Mouse (Mus musculus) bone marrow, adult 2 months (tissue): ENCODE data around the gene Clp1. TPM values are rescaled to one million over a fixed set of nuclear protein-coding genes. Genes with fewer than 3 reads are reported as not detected.
"Not testable (repeated sequence)": the region's sequence is repeated elsewhere in the genome, so short reads cannot be mapped to it uniquely, and the experiment has no call there.

Experiments
- H3K27ac ChIP-seq: fragments of 200-500 bp; 2 replicates; pipeline ENCODE4 v1.5.1; 2012; ENCODE audit warnings: low read depth, mild to moderate bottlenecking, control low read depth, inconsistent platforms, low read length; ENCODE audit not compliant: control insufficient read depth, poor library complexity, insufficient read depth
- H3K4me1 ChIP-seq: fragments of 200-500 bp; 2 replicates; pipeline ENCODE4 v1.6.1; 2011; ENCODE audit warnings: low read length; ENCODE audit not compliant: control insufficient read depth, insufficient read depth
- H3K4me3 ChIP-seq: fragments of 200-500 bp; replicated peaks from 2 replicates; pipeline ENCODE3; 2011; ENCODE audit warnings: mild to moderate bottlenecking, low read depth, low read length, control low read depth; ENCODE audit not compliant: control insufficient read depth
- CTCF ChIP-seq: fragments of 200-500 bp; IDR thresholded peaks from 2 replicates; pipeline ENCODE4 v1.5.1; 2011; ENCODE audit warnings: low read length, control low read depth; ENCODE audit not compliant: control insufficient read depth, insufficient read depth
- POLR2A ChIP-seq: fragments of 200-500 bp; IDR thresholded peaks from 2 replicates; pipeline ENCODE4 v1.6.1; 2011; ENCODE audit warnings: low read depth, mild to moderate bottlenecking, control low read depth, low read length, borderline replicate concordance; ENCODE audit not compliant: control insufficient read depth
- WGBS: fragments of 180-500 bp; shearing (Covaris S2); methylation state at CpG from one replicate; pipeline ENCODE4 v1.1.7; 2018; 5-methylcytosine and 5-hydroxymethylcytosine counted together
- polyA plus RNA-seq: library from polyadenylated mRNA; stranded (reverse); fragments of >200 nt; gene quantifications from 2 replicates; pipeline ENCODE4 v1.2.4, GENCODE M21; 2011; ENCODE audit warnings: low replicate concordance; ENCODE audit not compliant: missing spikeins, insufficient read depth, insufficient read length

The Clp1 gene
- polyA plus RNA-seq, 1 experiment, result 25.1 TPM

DNA sequence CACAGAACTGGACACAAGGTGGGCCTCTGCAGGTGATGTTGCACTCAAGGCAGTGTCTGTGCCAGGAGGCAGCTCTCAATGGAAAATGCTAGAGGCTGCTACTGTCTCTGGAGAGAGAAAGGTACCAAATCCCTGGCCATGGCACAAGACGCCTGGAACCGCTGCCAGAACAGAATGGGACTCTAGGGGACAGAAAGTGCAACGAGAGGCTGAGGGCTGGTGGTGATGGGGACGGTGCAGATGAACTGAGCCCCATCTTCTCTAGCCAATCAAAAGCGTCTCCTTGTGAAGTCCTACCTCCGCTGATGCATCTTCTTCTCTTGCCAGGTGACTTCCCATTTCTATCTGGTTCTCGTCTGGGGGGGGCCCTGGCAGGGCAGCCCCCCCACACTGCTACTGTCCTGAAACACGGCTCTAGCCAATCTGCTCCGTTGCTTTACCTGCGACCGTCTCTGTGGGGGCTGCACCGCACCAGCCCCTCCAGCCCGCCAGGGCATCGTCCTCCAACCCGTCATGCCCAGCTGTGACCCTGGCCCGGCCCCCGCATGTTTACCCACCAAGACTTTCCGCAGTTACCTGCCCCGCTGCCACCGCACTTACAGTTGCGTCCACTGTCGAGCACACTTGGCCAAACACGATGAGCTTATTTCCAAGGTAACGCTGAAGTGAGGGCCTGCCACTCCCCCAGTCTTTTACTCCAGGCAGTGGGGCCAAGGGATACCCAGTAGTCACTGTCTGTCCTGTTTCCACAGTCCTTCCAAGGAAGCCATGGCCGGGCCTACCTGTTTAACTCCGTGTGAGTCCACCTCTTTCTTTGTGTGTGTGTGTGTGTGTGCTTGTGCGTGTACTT, 9.4 kb upstream of the Clp1 start:
- Histone ChIP-seq H3K4me3 (peak overlapping the region; percentile 57), H3K27ac (peak overlapping the region; percentile 75), H3K4me1 (peaks cover 2% of the 10 kb centered on the region; the same call in 1 of the 2 replicates)
- TF ChIP-seq POLR2A, result no peak
- TF ChIP-seq CTCF, result no peak
- WGBS, result 16% methylated on average over 27 of the region's 27 CpGs

- no peak for TF ChIP-seq CTCF
- peak; percentile 77 for TF ChIP-seq POLR2A
- peak overlapping the region; percentile 88 for H3K27ac ChIP-seq
- WGBS, result 14% methylated on average over 7 of the region's 7 CpGs
- peak overlapping the region; percentile 82 for H3K4me3 ChIP-seq
- H3K4me1 ChIP-seq, result peaks cover 2% of the 10 kb centered on the region; the same call in 1 of the 2 replicates
Observed at GRCm38 (mm10) chr2:84735346-84735920, 8.3 kb upstream of the Clp1 start.

DNA sequence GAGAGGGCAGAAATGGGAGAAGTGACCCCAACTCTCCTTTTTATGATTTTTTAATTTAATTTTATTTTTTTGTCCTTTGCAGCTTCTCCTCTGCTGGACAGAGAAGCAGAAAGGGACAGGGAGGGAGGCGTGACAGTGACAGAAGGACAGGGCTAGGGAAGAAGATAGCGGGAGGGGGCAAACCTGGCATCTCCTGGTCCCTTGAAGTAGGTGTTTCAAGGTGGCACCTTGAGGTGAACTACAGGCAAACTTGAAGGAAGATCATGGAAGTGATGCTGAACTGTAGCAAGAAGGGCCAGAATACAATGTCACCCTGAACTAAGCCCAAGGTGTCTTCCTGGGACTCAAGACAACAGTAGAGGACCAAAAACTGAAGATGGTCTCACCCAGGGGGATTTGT, 7.8 kb upstream of the Clp1 start:
- Histone ChIP-seq H3K4me1 (peaks cover 2% of the 10 kb centered on the region; the same call in 1 of the 2 replicates), H3K4me3 (peak overlapping the region; percentile 82), H3K27ac (peak overlapping the region; percentile 88)
- 18% methylated on average over 2 of the region's 2 CpGs for WGBS
- no peak for TF ChIP-seq CTCF
- no peak for TF ChIP-seq POLR2A

DNA sequence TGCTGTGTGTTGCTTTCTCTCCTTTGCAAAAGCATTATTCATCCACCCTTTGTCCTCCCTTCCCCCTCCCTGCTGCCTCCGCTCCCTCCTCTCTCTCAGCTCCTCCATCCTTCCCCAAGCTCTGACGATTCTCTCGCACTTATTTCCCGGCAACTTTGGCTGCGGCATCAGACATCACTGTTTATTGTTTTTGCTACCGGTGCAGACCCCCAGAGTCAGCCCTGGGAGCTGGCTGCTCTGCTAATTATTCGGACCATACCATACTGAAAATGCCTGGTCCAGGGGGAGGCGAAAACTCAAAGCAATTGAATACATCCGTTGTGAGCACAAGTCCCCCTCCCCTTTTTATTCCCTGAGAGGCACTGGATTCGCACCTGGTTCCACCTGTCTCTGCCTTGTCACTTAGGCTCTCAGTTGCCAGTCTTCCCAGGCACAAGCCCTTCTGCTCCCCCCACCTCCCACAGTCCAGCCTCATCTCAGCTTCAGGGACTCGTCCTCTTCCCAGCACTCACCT, 7.3 kb upstream of the Clp1 start:
- TF ChIP-seq POLR2A (no peak), CTCF (no peak)
- Histone ChIP-seq H3K4me1 (peaks cover 2% of the 10 kb centered on the region; the same call in 1 of the 2 replicates), H3K27ac (peak overlapping the region; percentile 72), H3K4me3 (peak overlapping the region; percentile 82)
- 4% methylated on average over 11 of the region's 11 CpGs for WGBS

GRCm38 (mm10) chr2:84733579-84734300, 6.6 kb upstream of the Clp1 start, which contains the start of gene Ypel4:
Gene Ypel4, plus strand, starts transcription at chr2:84734058.
- Histone ChIP-seq H3K4me1 (peaks cover 2% of the 10 kb centered on the region; the same call in 1 of the 2 replicates), H3K27ac (peak within 1 kb of the TSS; percentile 88)
- WGBS, result 4% methylated on average over 8 of the region's 8 CpGs

GRCm38 (mm10) chr2:84732394-84732793, 5.2 kb upstream of the Clp1 start:
- WGBS, result 78% methylated on average over 1 of the region's 1 CpGs
- TF ChIP-seq CTCF, result no peak
- TF ChIP-seq POLR2A, result no peak
- no peak overlapping the region for H3K4me3 ChIP-seq
- H3K27ac ChIP-seq, result no peak overlapping the region
- H3K4me1 ChIP-seq, result no peaks in the 10 kb centered on the region

More at GRCm38 (mm10) chr2:84733579-84734300, 6.6 kb upstream of the Clp1 start, which contains the start of gene Ypel4:
- peak; percentile 59; the same call in 1 of the 2 replicates for TF ChIP-seq POLR2A
- TF ChIP-seq CTCF, result 0 out of 2 replicates have a peak, but pooled peaks have one; percentile 10
- H3K4me3 ChIP-seq, result peak within 1 kb of the TSS; percentile 82

- WGBS, result 83% methylated on average over 3 of the region's 3 CpGs
- H3K27ac ChIP-seq, result no peak overlapping the region
- no peaks in the 10 kb centered on the region for H3K4me1 ChIP-seq
- TF ChIP-seq CTCF (no peak), POLR2A (no peak)
- H3K4me3 ChIP-seq, result no peak overlapping the region
Observed at GRCm38 (mm10) chr2:84731206-84731605, 4.1 kb upstream of the Clp1 start.

DNA sequence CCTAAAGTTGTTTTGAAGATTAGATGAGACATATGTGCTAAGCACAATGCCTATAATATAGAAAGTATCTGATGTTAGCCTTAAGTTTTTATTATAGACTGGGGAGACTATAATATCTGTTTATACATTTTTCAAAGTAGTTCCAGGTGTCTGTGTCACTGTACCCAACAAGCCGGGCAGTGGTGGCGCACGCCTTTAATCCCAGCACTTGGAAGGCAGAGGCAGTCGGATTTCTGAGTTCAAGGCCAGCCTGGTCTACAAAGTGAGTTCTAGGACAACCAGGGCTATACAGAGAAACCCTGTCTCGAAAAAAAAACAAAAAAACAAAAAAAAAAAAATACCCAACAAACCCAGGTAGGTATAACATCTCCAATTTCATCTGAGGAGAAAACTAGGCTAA, 1.0 kb upstream of the Clp1 start:
- H3K4me3 ChIP-seq, H3K27ac ChIP-seq, H3K4me1 ChIP-seq: not testable (repeated sequence)
- WGBS, result 80% methylated on average over 5 of the region's 5 CpGs

DNA sequence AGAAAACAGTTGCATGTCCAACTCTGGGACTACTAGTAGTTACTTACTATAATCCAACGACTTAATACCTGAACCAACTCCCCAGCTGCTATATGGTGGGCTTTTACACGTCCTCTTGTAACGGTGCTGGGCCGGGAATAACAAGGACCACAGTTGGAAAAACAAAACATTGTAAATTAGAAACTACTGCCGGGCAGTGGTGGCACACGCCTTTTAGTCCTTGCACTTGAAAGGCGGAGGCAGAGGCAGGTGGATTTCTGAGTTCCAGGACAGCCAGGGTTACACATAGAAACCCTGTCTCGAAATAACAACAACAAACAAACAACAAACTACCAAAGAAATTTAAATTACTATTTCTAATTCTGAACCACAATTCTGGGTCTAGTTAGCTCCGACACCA, 434 bp downstream of the Clp1 start:
- 2% methylated on average over 9 of the region's 9 CpGs for WGBS

More for the DNA sequence above, 434 bp downstream of the Clp1 start:
- no peak overlapping the region for H3K27ac ChIP-seq
- H3K4me3 ChIP-seq, result peak overlapping the region; percentile 76
- TF ChIP-seq POLR2A (no peak), CTCF (no peak)
- no peaks in the 10 kb centered on the region for H3K4me1 ChIP-seq
